Mouse (Mus musculus) kidney, adult 2 months (tissue): ENCODE measurements at regions not wholly inside any gene's neighbourhood (a gene's known extent, or its start where the extent isn't known, plus 50 kb on each side); places are given as distances from the start of the nearest gene placed in this dataset.

ENCODE experiments used
- CTCF ChIP-seq: fragments of 200-500 bp; conservative IDR thresholded peaks from 2 replicates; pipeline ENCODE4 v1.5.1; 2011; ENCODE audit warnings: low read depth, mild to moderate bottlenecking, control low read depth, low read length, moderate library complexity, mixed read lengths; ENCODE audit not compliant: insufficient read depth, insufficient read length
- POLR2A ChIP-seq: fragments of 200-500 bp; IDR thresholded peaks from one replicate; pipeline ENCODE4 v1.6.1; 2011; ENCODE audit warnings: low read depth, low read length, control low read depth

GRCm38 (mm10) chr17:9926308-9926707 is 256.8 kb upstream of the Pabpc6 start:
- no peak for TF ChIP-seq CTCF
- no peak for TF ChIP-seq POLR2A
